Mouse (Mus musculus) thymus, adult 2 months (tissue): ENCODE measurements at regions not wholly inside any gene's neighbourhood (a gene's known extent, or its start where the extent isn't known, plus 50 kb on each side); places are given as distances from the start of the nearest gene placed in this dataset.

ENCODE experiments used
- CTCF ChIP-seq: fragments of 200-500 bp; IDR thresholded peaks from 2 replicates; pipeline ENCODE4 v1.5.1; 2012; ENCODE audit warnings: mild to moderate bottlenecking, control low read depth, low read length, moderate library complexity, borderline replicate concordance; ENCODE audit not compliant: control insufficient read depth, poor library complexity, insufficient read depth; ENCODE audit errors: extremely low read depth
- POLR2A ChIP-seq: fragments of 200-500 bp; IDR thresholded peaks from 2 replicates; pipeline ENCODE4 v1.6.1; 2012; ENCODE audit warnings: mild to moderate bottlenecking, low read length, control low read depth, moderate library complexity; ENCODE audit not compliant: control insufficient read depth, poor library complexity, insufficient read depth; ENCODE audit errors: extremely low read depth

DNA sequence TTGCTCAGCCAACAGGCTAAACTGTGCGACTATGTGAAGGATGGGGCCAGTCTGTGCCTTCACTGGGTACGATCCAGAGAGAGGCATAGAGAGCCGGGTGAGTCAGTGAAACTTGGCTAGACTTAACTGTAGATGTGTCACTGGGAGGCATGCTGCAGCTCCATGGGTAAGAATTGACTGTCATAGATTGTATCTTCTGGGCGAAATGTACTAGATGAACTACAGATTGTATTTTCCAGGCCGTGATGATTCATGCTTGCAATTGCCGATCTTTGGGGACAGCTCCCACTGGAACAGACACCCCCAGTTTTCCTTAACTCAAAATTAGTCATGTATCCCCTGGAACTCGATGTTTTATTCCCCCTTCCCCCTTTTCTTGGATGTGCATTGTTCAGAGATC, 84.5 kb upstream of the Arrdc4 start:
- TF ChIP-seq CTCF: no peak
- TF ChIP-seq POLR2A: no peak
